Mouse (Mus musculus): ENCODE measurements around the gene Sept7. TPM values are rescaled to one million over a fixed set of nuclear protein-coding genes. Genes with fewer than 3 reads are reported as not detected.

The Sept7 gene
- 187 and 193 TPM in 2 replicates for polyA plus RNA-seq (2011; ENCODE audit: insufficient read depth, insufficient read length, low read depth, missing spikeins)

GRCm38 (mm10) chr9:25252283-25252726, at the start of gene Sept7:
TSS of gene Sept7 (plus strand) at chr9:25252439.
- Histone ChIP-seq H3K4me1 (ENCODE audit: control insufficient read depth, insufficient read depth, low read length) (no peaks in the 10 kb centered on the region), H3K27ac (ENCODE audit: insufficient read depth, low read length) (peak within 1 kb of the TSS; percentile 72), H3K4me3 (ENCODE audit: low read depth, low read length) (peak within 1 kb of the TSS; percentile 88), H3K9ac (ENCODE audit: low read depth, poor library complexity, severe bottlenecking) (peak within 1 kb of the TSS; percentile 97), H3K27me3 (ENCODE audit: control insufficient read depth, insufficient read depth, low read length, poor library complexity, severe bottlenecking) (no peaks in the 10 kb centered on the region), H3K36me3 (ENCODE audit: control insufficient read depth, insufficient read depth, low read length, poor library complexity, severe bottlenecking) (no peaks in the 10 kb centered on the region), H3K9me3 (replicated peaks; ENCODE audit: control insufficient read depth, insufficient read depth, low read length, poor library complexity, severe bottlenecking) (no peaks in the 10 kb centered on the region)
- TF ChIP-seq CTCF (IDR thresholded peaks at IDR 0.05; ENCODE audit: low read depth, low read length): no peak
- no peak for TF ChIP-seq EP300 (IDR thresholded peaks at IDR 0.05; ENCODE audit: insufficient read depth, low read depth, low read length)
- TF ChIP-seq POLR2A (IDR thresholded peaks at IDR 0.05; ENCODE audit: insufficient read depth, low read length): no peak

GRCm38 (mm10) chr9:25208087-25208803, 44.0 kb upstream of the Sept7 start:
- Histone ChIP-seq H3K36me3 (ENCODE audit: control insufficient read depth, insufficient read depth, low read length, poor library complexity, severe bottlenecking) (no peaks in the 10 kb centered on the region), H3K9ac (ENCODE audit: low read depth, poor library complexity, severe bottlenecking) (no peak overlapping the region), H3K4me3 (ENCODE audit: low read depth, low read length) (no peak overlapping the region), H3K27ac (ENCODE audit: insufficient read depth, low read length) (no peak overlapping the region), H3K27me3 (ENCODE audit: control insufficient read depth, insufficient read depth, low read length, poor library complexity, severe bottlenecking) (no peaks in the 10 kb centered on the region), H3K4me1 (ENCODE audit: control insufficient read depth, insufficient read depth, low read length) (no peaks in the 10 kb centered on the region), H3K9me3 (replicated peaks; ENCODE audit: control insufficient read depth, insufficient read depth, low read length, poor library complexity, severe bottlenecking) (no peaks in the 10 kb centered on the region)
- TF ChIP-seq EP300 (IDR thresholded peaks at IDR 0.05; ENCODE audit: insufficient read depth, low read depth, low read length): no peak
- TF ChIP-seq POLR2A (IDR thresholded peaks at IDR 0.05; ENCODE audit: insufficient read depth, low read length): no peak
- TF ChIP-seq CTCF (IDR thresholded peaks at IDR 0.05; ENCODE audit: low read depth, low read length): no peak

- H3K36me3 ChIP-seq (ENCODE audit: control insufficient read depth, insufficient read depth, low read length, poor library complexity, severe bottlenecking): no peaks in the 10 kb centered on the region
- H3K27me3 ChIP-seq (ENCODE audit: control insufficient read depth, insufficient read depth, low read length, poor library complexity, severe bottlenecking): no peaks in the 10 kb centered on the region
- no peak overlapping the region for H3K27ac ChIP-seq (ENCODE audit: insufficient read depth, low read length)
- no peaks in the 10 kb centered on the region for H3K9me3 ChIP-seq (replicated peaks; ENCODE audit: control insufficient read depth, insufficient read depth, low read length, poor library complexity, severe bottlenecking)
- no peak overlapping the region for H3K4me3 ChIP-seq (ENCODE audit: low read depth, low read length)
- TF ChIP-seq POLR2A (IDR thresholded peaks at IDR 0.05; ENCODE audit: insufficient read depth, low read length) (no peak), CTCF (IDR thresholded peaks at IDR 0.05; ENCODE audit: low read depth, low read length) (no peak), EP300 (IDR thresholded peaks at IDR 0.05; ENCODE audit: insufficient read depth, low read depth, low read length) (no peak)
- no peaks in the 10 kb centered on the region for H3K4me1 ChIP-seq (ENCODE audit: control insufficient read depth, insufficient read depth, low read length)
- H3K9ac ChIP-seq (ENCODE audit: low read depth, poor library complexity, severe bottlenecking): no peak overlapping the region
These were observed 39.7 kb upstream of the Sept7 start for GRCm38 (mm10) chr9:25212309-25213163.

DNA sequence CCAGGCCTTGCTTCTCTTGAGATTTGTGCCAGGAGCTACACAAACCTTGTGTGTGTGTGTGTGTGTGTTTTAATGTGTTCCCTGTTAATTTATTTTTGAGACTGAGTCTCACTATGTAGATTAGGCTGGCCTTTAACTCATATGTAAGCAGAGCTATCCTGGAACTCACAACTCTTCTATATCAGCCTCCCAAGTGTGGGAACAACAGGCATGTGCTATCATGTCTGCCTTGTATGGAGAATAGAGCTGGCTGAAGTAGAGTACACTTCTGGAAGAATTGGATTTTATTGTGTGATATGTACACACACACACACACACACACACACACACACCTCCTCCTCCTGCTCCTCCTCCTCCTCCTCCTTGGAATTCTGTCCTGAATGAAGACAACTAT, 39.1 kb upstream of the Sept7 start:
- Histone ChIP-seq H3K9me3 (replicated peaks; ENCODE audit: control insufficient read depth, insufficient read depth, low read length, poor library complexity, severe bottlenecking) (no peaks in the 10 kb centered on the region), H3K4me3 (ENCODE audit: low read depth, low read length) (no peak overlapping the region), H3K27ac (ENCODE audit: insufficient read depth, low read length) (no peak overlapping the region), H3K4me1 (ENCODE audit: control insufficient read depth, insufficient read depth, low read length) (no peaks in the 10 kb centered on the region), H3K36me3 (ENCODE audit: control insufficient read depth, insufficient read depth, low read length, poor library complexity, severe bottlenecking) (no peaks in the 10 kb centered on the region), H3K27me3 (ENCODE audit: control insufficient read depth, insufficient read depth, low read length, poor library complexity, severe bottlenecking) (no peaks in the 10 kb centered on the region), H3K9ac (ENCODE audit: low read depth, poor library complexity, severe bottlenecking) (no peak overlapping the region)
- TF ChIP-seq CTCF (IDR thresholded peaks at IDR 0.05; ENCODE audit: low read depth, low read length) (no peak), EP300 (IDR thresholded peaks at IDR 0.05; ENCODE audit: insufficient read depth, low read depth, low read length) (no peak), POLR2A (IDR thresholded peaks at IDR 0.05; ENCODE audit: insufficient read depth, low read length) (no peak)

DNA sequence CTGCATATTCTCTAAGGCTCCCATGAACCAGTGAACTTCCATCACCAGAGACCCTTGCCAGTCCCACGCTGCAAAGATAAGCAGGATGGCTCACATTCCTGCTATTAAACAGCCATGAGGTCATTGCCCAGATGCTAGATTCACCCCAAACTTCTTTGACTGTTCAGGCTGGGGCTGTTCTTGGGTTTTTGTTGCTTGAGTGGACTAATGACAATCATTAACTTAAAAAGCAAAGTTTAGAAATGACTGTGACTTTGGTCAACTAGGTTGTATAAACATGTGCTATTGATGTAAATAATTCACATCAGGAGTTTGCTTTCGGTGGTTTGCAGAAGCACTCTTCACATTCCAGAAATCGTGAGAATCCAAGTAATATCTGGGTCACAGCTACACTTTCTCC, 36.8 kb upstream of the Sept7 start:
- Histone ChIP-seq H3K36me3 (ENCODE audit: control insufficient read depth, insufficient read depth, low read length, poor library complexity, severe bottlenecking) (no peaks in the 10 kb centered on the region), H3K27me3 (ENCODE audit: control insufficient read depth, insufficient read depth, low read length, poor library complexity, severe bottlenecking) (no peaks in the 10 kb centered on the region; the same call in 1 of the 2 replicates), H3K9me3 (replicated peaks; ENCODE audit: control insufficient read depth, insufficient read depth, low read length, poor library complexity, severe bottlenecking) (no peaks in the 10 kb centered on the region), H3K27ac (ENCODE audit: insufficient read depth, low read length) (no peak overlapping the region), H3K4me3 (ENCODE audit: low read depth, low read length) (no peak overlapping the region), H3K9ac (ENCODE audit: low read depth, poor library complexity, severe bottlenecking) (no peak overlapping the region), H3K4me1 (ENCODE audit: control insufficient read depth, insufficient read depth, low read length) (no peaks in the 10 kb centered on the region)
- TF ChIP-seq POLR2A (IDR thresholded peaks at IDR 0.05; ENCODE audit: insufficient read depth, low read length) (no peak), CTCF (IDR thresholded peaks at IDR 0.05; ENCODE audit: low read depth, low read length) (no peak), EP300 (IDR thresholded peaks at IDR 0.05; ENCODE audit: insufficient read depth, low read depth, low read length) (no peak)
